Comparison of ENCODE assay signal across 22 mouse cellular contexts in genomic region chr3:50116266-50116665, GRCm38 (mm10).
DNase-seq lines count a peak whose midpoint lies in the region; ATAC-seq and TF ChIP-seq lines count a peak whose summit lies in the region.
"Had no signal": no experiment of that assay in that cellular context is flagged by ENCODE, and none has a peak within 500 bp of the region (broad histone marks: within the 10 kb centered on the region; RNA-seq: fewer than 3 reads in every experiment).

No protein-coding gene starts in this region.

- no peaks in the 10 kb centered on the region for H3K27me3 ChIP-seq in kidney, adult 2 months (replicated peaks; ENCODE audit: control insufficient read depth, insufficient read depth, low read length)
- no peaks in the 10 kb centered on the region for H3K27me3 ChIP-seq in kidney, embryonic 14.5 days (ENCODE audit: control insufficient read depth, insufficient read depth, low read length)
- H3K27me3 ChIP-seq: Patski had no signal

- WGBS in kidney, adult 2 months: 13% methylated on average over 1 of the region's 1 CpGs
- WGBS in kidney, embryonic 14.5 days: 51% methylated on average over 1 of the region's 1 CpGs

- no peaks in the 10 kb centered on the region for H3K9me3 ChIP-seq in kidney, embryonic 14.5 days (ENCODE audit: control insufficient read depth, low read length)
- H3K9me3 ChIP-seq: embryonic facial prominence, embryonic 10.5 days; midbrain, embryonic 10.5 days had no signal

- TF ChIP-seq POLR2A in kidney, adult 2 months (IDR thresholded peaks at IDR 0.05; ENCODE audit: low read depth, low read length): no peak
- no peak for TF ChIP-seq POLR2A in brain, embryonic 14.5 days (IDR thresholded peaks at IDR 0.05; ENCODE audit: borderline replicate concordance, extremely low read depth, insufficient read depth, insufficient read length, poor library complexity, severe bottlenecking)

- intact Hi-C loops in left cerebral cortex, postnatal 14 days (cut with DNase I): no loop called here
- intact Hi-C loops in left cerebral cortex, adult 2 months (cut with DNase I): no loop called here

- H3K9ac ChIP-seq in kidney, embryonic 14.5 days (ENCODE audit: low read depth, low read length): no peak overlapping the region

- peak; percentile 1 for DNase-seq in cerebellum, adult 9-10 months
- DNase-seq in kidney, adult 2 months: peak; percentile 26
- DNase-seq in left cerebral cortex, postnatal 14 days (ENCODE audit: low spot score in 2 of 2): peak; percentile 15 to 20
- no peak for DNase-seq in left cerebral cortex, adult 2 months (ENCODE audit: extremely low spot score in 1 of 2, low spot score in 2 of 2)
- peak; percentile 70 for DNase-seq in brain, embryonic 14.5 days (ENCODE audit: low read depth)
- no peak for DNase-seq in frontal cortex, postnatal 25 days (ENCODE audit: low spot score in 2 of 2)
- DNase-seq: adrenal gland, adult 8-10 months; cerebellum, adult 11 months; gastrocnemius, postnatal 25 days; lung, adult 18-20 months; right cerebral cortex, postnatal 14 days; spleen, adult 18-20 months; thymus, postnatal 36 days had no signal

- H3K4me2 ChIP-seq in kidney, embryonic 14.5 days (replicated peaks; ENCODE audit: low read depth, low read length): no peak overlapping the region
- H3K4me2 ChIP-seq: liver, embryonic 11.5 days had no signal

- no peak overlapping the region for H3K4me3 ChIP-seq in kidney, adult 2 months (ENCODE audit: insufficient read depth, low read depth, low read length)
- H3K4me3 ChIP-seq in kidney, embryonic 14.5 days (ENCODE audit: low read length): no peak overlapping the region
- no peak overlapping the region for H3K4me3 ChIP-seq in left cerebral cortex, adult 2 months
- H3K4me3 ChIP-seq: embryonic facial prominence, embryonic 10.5 days; midbrain, embryonic 10.5 days had no signal

- no peaks in the 10 kb centered on the region for H3K36me3 ChIP-seq in kidney, adult 2 months (ENCODE audit: control insufficient read depth, insufficient read depth, low read length)
- no peaks in the 10 kb centered on the region for H3K36me3 ChIP-seq in kidney, embryonic 14.5 days (ENCODE audit: control insufficient read depth, insufficient read depth, low read length)
- H3K36me3 ChIP-seq: embryonic facial prominence, embryonic 10.5 days; midbrain, embryonic 10.5 days had no signal

- H3K4me1 ChIP-seq in kidney, adult 2 months (ENCODE audit: control insufficient read depth, insufficient read depth, low read length): no peaks in the 10 kb centered on the region
- H3K4me1 ChIP-seq in kidney, embryonic 14.5 days (ENCODE audit: control insufficient read depth, insufficient read depth, low read length): no peaks in the 10 kb centered on the region
- H3K4me1 ChIP-seq: embryonic facial prominence, embryonic 10.5 days; midbrain, embryonic 10.5 days had no signal

- H3K27ac ChIP-seq in kidney, adult 2 months (ENCODE audit: insufficient read depth, low read depth, low read length): no peak overlapping the region
- no peak overlapping the region for H3K27ac ChIP-seq in kidney, embryonic 14.5 days (ENCODE audit: low read depth, low read length)
- no peak overlapping the region for H3K27ac ChIP-seq in left cerebral cortex, adult 2 months
- H3K27ac ChIP-seq: embryonic facial prominence, embryonic 10.5 days; kidney, postnatal 0 days; macrophage; midbrain, embryonic 10.5 days had no signal

- ATAC-seq in cerebellum, adult (ENCODE audit: insufficient number of reproducible peaks, low FRiP score, low TSS enrichment): no peak
- ATAC-seq in kidney, embryonic 14.5 days (ENCODE audit: low FRiP score, low TSS enrichment): no peak
- ATAC-seq: inflammation-experienced regulatory T-cells, adult 6 months; Patski had no signal

- TF ChIP-seq CTCF in kidney, adult 2 months (conservative IDR thresholded peaks at IDR 0.05; ENCODE audit: insufficient read depth, insufficient read length, low read depth, low read length): no peak
- no peak for TF ChIP-seq CTCF in left cerebral cortex, adult 2 months (IDR thresholded peaks at IDR 0.05)
- TF ChIP-seq CTCF in brain, embryonic 14.5 days (IDR thresholded peaks at IDR 0.05; ENCODE audit: borderline replicate concordance, extremely low read depth, insufficient read depth, insufficient read length): no peak

Comparison
In these comparisons a context has a peak if more than half of its experiments do, and no peak if none do; other contexts are left out.
1. DNase-seq: peak in cerebellum, adult 9-10 months (single experiment), kidney, adult 2 months (single experiment), left cerebral cortex, postnatal 14 days (2 of 2) and brain, embryonic 14.5 days (single experiment); none in left cerebral cortex, adult 2 months (0 of 2) and frontal cortex, postnatal 25 days (0 of 2).